Mouse (Mus musculus) stomach, postnatal 0 days (tissue): ENCODE measurements at regions not wholly inside any gene's neighbourhood (a gene's known extent, or its start where the extent isn't known, plus 50 kb on each side); places are given as distances from the start of the nearest gene placed in this dataset.

Experiments
- CTCF ChIP-seq: IDR thresholded peaks from 2 replicates; pipeline ENCODE4 v1.5.1; 2016; ENCODE audit warnings: antibody characterized with exemption, low read depth, mild to moderate bottlenecking, moderate library complexity
- EP300 ChIP-seq: optimal IDR thresholded peaks from 2 replicates; pipeline ENCODE3; 2016; ENCODE audit warnings: antibody characterized with exemption

DNA sequence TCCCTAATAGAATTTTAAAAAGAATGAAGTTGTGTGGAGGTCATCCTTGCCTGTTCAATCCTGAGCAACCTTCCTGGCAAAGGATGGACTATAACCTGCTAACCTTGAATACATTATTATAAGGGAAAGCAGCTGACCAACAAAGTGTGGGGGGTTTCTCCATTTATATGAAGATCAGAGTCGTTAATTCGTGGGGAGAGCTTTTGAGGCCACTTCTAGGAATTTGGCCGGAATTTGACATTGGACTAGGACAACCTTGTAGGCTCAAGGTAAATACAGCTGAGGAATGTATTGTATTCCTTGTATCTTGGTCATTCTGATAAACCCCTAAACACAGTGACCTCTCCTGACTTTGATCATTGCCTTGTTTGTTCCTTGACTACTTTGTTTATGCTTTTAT, 56.9 kb downstream of the Klf4 start:
- TF ChIP-seq CTCF (no peak), EP300 (no peak)
